8 mouse cellular contexts compared by ENCODE assay signal in the genomic region with DNA sequence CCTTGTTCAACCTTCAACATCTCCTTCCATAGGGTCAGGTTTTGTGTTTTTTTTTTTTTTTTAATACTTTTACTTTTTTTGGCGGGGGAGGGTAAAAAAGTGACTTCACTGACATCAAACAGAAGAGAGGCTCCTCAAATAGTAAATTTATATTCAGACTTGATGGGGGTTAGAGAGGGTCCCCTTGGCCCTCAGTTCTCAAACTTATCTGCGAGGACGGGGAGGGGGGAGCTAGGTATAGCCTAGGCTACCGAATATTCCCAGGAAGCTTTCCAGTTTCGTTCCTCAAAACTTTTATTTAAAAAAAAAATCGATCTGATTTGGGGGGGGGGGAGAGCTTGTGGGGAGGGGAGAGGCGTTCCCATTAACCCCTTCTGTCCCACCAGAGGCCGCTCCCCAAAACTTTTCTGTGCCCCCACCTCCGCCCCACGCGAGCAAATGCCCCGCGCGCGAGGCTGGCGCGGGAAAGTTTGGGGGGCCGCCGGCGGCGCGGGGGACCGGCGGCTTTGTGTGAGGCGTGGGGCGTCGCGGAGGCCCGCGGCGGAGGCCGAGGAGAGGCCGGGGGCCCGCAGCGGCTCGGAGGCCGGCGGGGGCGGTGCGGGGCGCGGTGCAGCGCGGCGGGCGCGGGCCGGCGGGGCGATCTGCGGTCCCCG. TPM values are rescaled to one million over a fixed set of nuclear protein-coding genes. Genes with fewer than 3 reads are reported as not detected.
A peak's percentile ranks its signal among the peaks of the same experiment; 100 is the strongest.
DNase-seq lines count a peak whose midpoint lies in the region; ATAC-seq and TF ChIP-seq lines count a peak whose summit lies in the region.

No protein-coding gene starts in this region.

- H3K27ac ChIP-seq in heart, embryonic 12.5 days (ENCODE audit: poor library complexity, severe bottlenecking): peak overlapping the region; percentile 73; the same call in 1 of the 2 replicates
- H3K27ac ChIP-seq in ES-E14 (ENCODE audit: insufficient read depth, low read depth, low read length, poor library complexity, severe bottlenecking): no peak overlapping the region
- peak overlapping the region; percentile 98 for H3K27ac ChIP-seq in forebrain, embryonic 10.5 days
- H3K27ac ChIP-seq in limb, embryonic 11.5 days (replicated peaks; ENCODE audit: low read depth, low read length): peak overlapping the region; percentile 90
- H3K27ac ChIP-seq in olfactory bulb, adult 2 months (ENCODE audit: insufficient read depth, low read depth, low read length): no peak overlapping the region

- no peak for TF ChIP-seq POLR2A in olfactory bulb, adult 2 months (IDR thresholded peaks at IDR 0.05; ENCODE audit: insufficient read depth, low read depth, low read length)

- peak overlapping the region; percentile 94 for H3K4me2 ChIP-seq in heart, embryonic 12.5 days
- peak overlapping the region; percentile 68 for H3K4me2 ChIP-seq in limb, embryonic 11.5 days (ENCODE audit: low read depth, severe bottlenecking)

- H3K9me3 ChIP-seq in heart, embryonic 12.5 days (replicated peaks): no peaks in the 10 kb centered on the region
- no peaks in the 10 kb centered on the region for H3K9me3 ChIP-seq in ES-E14 (ENCODE audit: control insufficient read depth, insufficient read depth, low read depth, low read length)
- no peaks in the 10 kb centered on the region for H3K9me3 ChIP-seq in forebrain, embryonic 10.5 days
- no peaks in the 10 kb centered on the region for H3K9me3 ChIP-seq in limb, embryonic 11.5 days (ENCODE audit: control insufficient read depth, low read length)

- peak overlapping the region; percentile 99 for H3K9ac ChIP-seq in heart, embryonic 12.5 days
- peak overlapping the region; percentile 74 for H3K9ac ChIP-seq in ES-E14 (ENCODE audit: insufficient read depth, low read depth, low read length, poor library complexity, severe bottlenecking)
- peak overlapping the region; percentile 99 for H3K9ac ChIP-seq in limb, embryonic 11.5 days (ENCODE audit: low read length)

- H3K4me1 ChIP-seq in heart, embryonic 12.5 days (replicated peaks): no peaks in the 10 kb centered on the region
- H3K4me1 ChIP-seq in ES-E14 (ENCODE audit: control insufficient read depth in 2 of 2, insufficient read depth in 2 of 2, low read length in 2 of 2, poor library complexity in 1 of 2): no peaks in the 10 kb centered on the region
- H3K4me1 ChIP-seq in forebrain, embryonic 10.5 days: peaks cover 13% of the 10 kb centered on the region
- H3K4me1 ChIP-seq in limb, embryonic 11.5 days (ENCODE audit: control insufficient read depth, insufficient read depth, low read length): 0 out of 2 replicates have a peak, but pooled peaks cover under 1% of the 10 kb centered on the region
- H3K4me1 ChIP-seq in olfactory bulb, adult 2 months (ENCODE audit: control insufficient read depth, insufficient read depth, low read length): peaks cover 2% of the 10 kb centered on the region

- no peak for DNase-seq in heart, adult 9 months (ENCODE audit: low spot score in 2 of 2)
- DNase-seq in ES-E14 (ENCODE audit: low read depth, low spot score): no peak
- DNase-seq in forebrain, embryonic 10.5 days (ENCODE audit: extremely low spot score, low spot score): peak; percentile 24
- DNase-seq in limb, embryonic 11.5 days (ENCODE audit: low spot score): peak; percentile 63
- no peak for DNase-seq in layer of hippocampus, postnatal 25 days (ENCODE audit: extremely low spot score in 1 of 2, low spot score in 1 of 2)
- no peak for DNase-seq in right cerebral cortex, postnatal 36 days (ENCODE audit: low spot score in 2 of 2)

- no peaks in the 10 kb centered on the region for H3K36me3 ChIP-seq in heart, embryonic 12.5 days
- H3K36me3 ChIP-seq in ES-E14 (ENCODE audit: control insufficient read depth, insufficient read depth, low read length, poor library complexity, severe bottlenecking): no peaks in the 10 kb centered on the region
- no peaks in the 10 kb centered on the region for H3K36me3 ChIP-seq in forebrain, embryonic 10.5 days (replicated peaks)
- H3K36me3 ChIP-seq in limb, embryonic 11.5 days (ENCODE audit: control insufficient read depth, insufficient read depth, low read length): no peaks in the 10 kb centered on the region

- no peaks in the 10 kb centered on the region; the same call in 1 of the 2 replicates for H3K27me3 ChIP-seq in heart, embryonic 12.5 days (replicated peaks)
- no peaks in the 10 kb centered on the region for H3K27me3 ChIP-seq in forebrain, embryonic 10.5 days (ENCODE audit: poor library complexity, severe bottlenecking)
- no peaks in the 10 kb centered on the region for H3K27me3 ChIP-seq in limb, embryonic 11.5 days (ENCODE audit: control insufficient read depth, insufficient read depth, low read length)

- in situ Hi-C loops in ES-E14 (cut with MboI; ENCODE audit: low sequenced_read_pairs in 2 of 2, unreplicated experiment in 2 of 2): no loop called here

- peak; percentile 45 for ATAC-seq in heart, embryonic 12.5 days (ENCODE audit: insufficient number of reproducible peaks, low FRiP score)
- peak; percentile 38; the same call in 1 of the 2 replicates for ATAC-seq in limb, embryonic 11.5 days (ENCODE audit: insufficient number of reproducible peaks, low FRiP score, low TSS enrichment, low read depth)

- peak overlapping the region; percentile 94 for H3K4me3 ChIP-seq in heart, embryonic 12.5 days
- H3K4me3 ChIP-seq in ES-E14 (ENCODE audit: insufficient read depth in 1 of 2, low read depth in 1 of 2, low read length in 2 of 2, poor library complexity in 1 of 2, severe bottlenecking in 1 of 2): peak overlapping the region; percentile 51 to 98; a peak in 3 of 4 replicates
- H3K4me3 ChIP-seq in forebrain, embryonic 10.5 days: peak overlapping the region; percentile 78
- H3K4me3 ChIP-seq in limb, embryonic 11.5 days (ENCODE audit: low read depth, low read length): peak overlapping the region; percentile 75
- peak overlapping the region; percentile 64 for H3K4me3 ChIP-seq in olfactory bulb, adult 2 months (ENCODE audit: insufficient read depth, low read depth, low read length)

- no peak for TF ChIP-seq CTCF in olfactory bulb, adult 2 months (IDR thresholded peaks at IDR 0.05; ENCODE audit: insufficient read depth, low read depth, low read length)

- 4% methylated on average over 40 of the region's 52 CpGs for WGBS in heart, embryonic 12.5 days
- WGBS in forebrain, embryonic 10.5 days: 3% methylated on average over 40 of the region's 52 CpGs
- 2% methylated on average over 27 of the region's 52 CpGs for WGBS in limb, embryonic 11.5 days
- WGBS in olfactory bulb, adult 2 months: 11% methylated on average over 52 of the region's 52 CpGs

TF ChIP-seq in ES-E14, 5 proteins besides CTCF, POLR2A, EP300 and RAD21:
- TF ChIP-seq ZNF384 (IDR thresholded peaks at IDR 0.05; ENCODE audit: low read depth, low read length) (no peak), CHD2 (IDR thresholded peaks at IDR 0.05; ENCODE audit: low read depth, low read length) (no peak), MAFK (IDR thresholded peaks at IDR 0.05; ENCODE audit: insufficient read depth, low read depth, low read length) (no peak), HCFC1 (IDR thresholded peaks at IDR 0.05; ENCODE audit: borderline replicate concordance, insufficient read depth, low read length) (no peak), ZC3H11A (IDR thresholded peaks at IDR 0.05; ENCODE audit: borderline replicate concordance, low read depth, low read length) (no peak)

RNA-seq across cellular contexts. Expression of a gene that starts 0.4 kb away (rescaled TPM):
- polyA plus RNA-seq in heart, embryonic 12.5 days (2016; fragmentation: Nextera tagmentation; extraction: Ambion mirVana): 11.5 and 13.3 TPM in 2 replicates
- 3.0 and 3.3 TPM in 2 replicates for total RNA-seq in ES-E14 (2012; rRNA removed)
- 21.4 and 23.3 TPM in 2 replicates for polyA plus RNA-seq in forebrain, embryonic 10.5 days (2016; fragmentation: Nextera tagmentation; extraction: Ambion mirVana)
- polyA plus RNA-seq in limb, embryonic 11.5 days (2014; fragmentation: Nextera tagmentation; extraction: Ambion mirVana): 29.7 and 41.2 TPM in 2 replicates
- not detected in 2 replicates for polyA plus RNA-seq in olfactory bulb, adult 2 months (2012; ENCODE audit: insufficient read depth, insufficient read length, low replicate concordance, missing spikeins)
- 1 to 10 TPM; 2.5 to 3.4 TPM for total RNA-seq in layer of hippocampus, postnatal 25 days (2021)

Comparison
In these comparisons a context has a peak if more than half of its experiments do, and no peak if none do; other contexts are left out.
1. H3K27ac ChIP-seq: peak in heart, embryonic 12.5 days (single experiment), forebrain, embryonic 10.5 days (single experiment) and limb, embryonic 11.5 days (single experiment); none in ES-E14 (single experiment) and olfactory bulb, adult 2 months (single experiment).
2. DNase-seq: peak in forebrain, embryonic 10.5 days (single experiment) and limb, embryonic 11.5 days (single experiment); none in heart, adult 9 months (0 of 2), ES-E14 (single experiment), layer of hippocampus, postnatal 25 days (0 of 2) and right cerebral cortex, postnatal 36 days (0 of 2).
3. RNA of a gene that starts 0.4 kb away (polyA plus RNA-seq): 29.7 to 41.2 TPM in limb, embryonic 11.5 days, 21.4 to 23.3 TPM in forebrain, embryonic 10.5 days and 11.5 to 13.3 TPM in heart, embryonic 12.5 days; not detected in olfactory bulb, adult 2 months; every median in the first group is over 10 times any median in the second.
4. Peak in every context shown above with its lines, with median percentiles within 50 percentile points of each other: H3K4me3 ChIP-seq and H3K9ac ChIP-seq.